Mouse (Mus musculus) thymus, adult 2 months (tissue): ENCODE data around the gene Gramd1b. TPM values are rescaled to one million over a fixed set of nuclear protein-coding genes. Genes with fewer than 3 reads are reported as not detected.

Source experiments
- DNase-seq: peaks from one replicate; pipeline ENCODE4 v3.0.0; 2021
- H3K27ac ChIP-seq: fragments of 200-500 bp; 2 replicates; pipeline ENCODE4 v1.5.1; 2012; ENCODE audit warnings: low read length, control low read depth; ENCODE audit not compliant: control insufficient read depth, insufficient read depth
- H3K27me3 ChIP-seq: fragments of 200-500 bp; 2 replicates; pipeline ENCODE4 v1.6.1; 2012; ENCODE audit warnings: mild to moderate bottlenecking, low read length, moderate library complexity, mixed read lengths; ENCODE audit not compliant: control insufficient read depth, insufficient read depth
- H3K36me3 ChIP-seq: fragments of 200-500 bp; 2 replicates; pipeline ENCODE4 v1.6.1; 2012; ENCODE audit warnings: mild to moderate bottlenecking, low read length, moderate library complexity; ENCODE audit not compliant: control insufficient read depth, insufficient read depth
- H3K4me1 ChIP-seq: fragments of 200-500 bp; replicated peaks from 2 replicates; pipeline ENCODE4 v1.6.1; 2012; ENCODE audit warnings: low read length; ENCODE audit not compliant: control insufficient read depth, insufficient read depth
- H3K4me3 ChIP-seq: fragments of 200-500 bp; 2 replicates; pipeline ENCODE4 v1.5.1; 2012; ENCODE audit warnings: mild to moderate bottlenecking, low read length, control low read depth, moderate library complexity; ENCODE audit not compliant: control insufficient read depth, insufficient read depth
- CTCF ChIP-seq: fragments of 200-500 bp; IDR thresholded peaks from 2 replicates; pipeline ENCODE4 v1.5.1; 2012; ENCODE audit warnings: mild to moderate bottlenecking, control low read depth, low read length, moderate library complexity, borderline replicate concordance; ENCODE audit not compliant: control insufficient read depth, poor library complexity, insufficient read depth; ENCODE audit errors: extremely low read depth
- POLR2A ChIP-seq: fragments of 200-500 bp; IDR thresholded peaks from 2 replicates; pipeline ENCODE4 v1.6.1; 2012; ENCODE audit warnings: mild to moderate bottlenecking, low read length, control low read depth, moderate library complexity; ENCODE audit not compliant: control insufficient read depth, poor library complexity, insufficient read depth; ENCODE audit errors: extremely low read depth
- WGBS: fragments of 180-500 bp; shearing (Covaris S2); methylation state at CpG from one replicate; pipeline ENCODE4 v1.1.7; 2018; 5-methylcytosine and 5-hydroxymethylcytosine counted together
- polyA plus RNA-seq: library from polyadenylated mRNA; depleted of rRNA; stranded (reverse); fragments of >200 nt; gene quantifications from 2 replicates; pipeline ENCODE4 v1.2.3, GENCODE M21; 2012

Gene Gramd1b
- polyA plus RNA-seq, 1 experiment = 43.0 TPM

GRCm38 (mm10) chr9:40563750-40564149, 32.6 kb upstream of the Gramd1b start:
- H3K4me3 ChIP-seq = no peak overlapping the region
- no peaks in the 10 kb centered on the region for H3K4me1 ChIP-seq
- no peak overlapping the region for H3K27ac ChIP-seq
- no peaks in the 10 kb centered on the region for H3K27me3 ChIP-seq
- no peak for DNase-seq
- TF ChIP-seq CTCF (no peak), POLR2A (no peak)
- no peaks in the 10 kb centered on the region for H3K36me3 ChIP-seq

- DNase-seq = no peak
- Histone ChIP-seq H3K27me3 (no peaks in the 10 kb centered on the region), H3K36me3 (no peaks in the 10 kb centered on the region), H3K4me3 (no peak overlapping the region), H3K27ac (no peak overlapping the region), H3K4me1 (no peaks in the 10 kb centered on the region)
- WGBS = 86% methylated on average over 7 of the region's 7 CpGs
- TF ChIP-seq CTCF = no peak
- TF ChIP-seq POLR2A = no peak
These were observed 28.5 kb upstream of the Gramd1b start for GRCm38 (mm10) chr9:40559646-40560045.

GRCm38 (mm10) chr9:40557796-40558195, 26.6 kb upstream of the Gramd1b start:
- DNase-seq = no peak
- WGBS = 90% methylated on average over 5 of the region's 5 CpGs
- Histone ChIP-seq H3K4me1 (no peaks in the 10 kb centered on the region), H3K4me3 (no peak overlapping the region), H3K36me3 (no peaks in the 10 kb centered on the region), H3K27me3 (no peaks in the 10 kb centered on the region), H3K27ac (no peak overlapping the region)
- TF ChIP-seq POLR2A (no peak), CTCF (no peak)

- no peaks in the 10 kb centered on the region for H3K36me3 ChIP-seq
- WGBS = 94% methylated on average over 4 of the region's 4 CpGs
These were observed 25.2 kb upstream of the Gramd1b start for GRCm38 (mm10) chr9:40556396-40556795.

GRCm38 (mm10) chr9:40555243-40555642, 24.1 kb upstream of the Gramd1b start:
- Histone ChIP-seq H3K27ac (no peak overlapping the region), H3K4me3 (no peak overlapping the region), H3K27me3 (no peaks in the 10 kb centered on the region), H3K36me3 (no peaks in the 10 kb centered on the region), H3K4me1 (no peaks in the 10 kb centered on the region)
- TF ChIP-seq POLR2A (no peak), CTCF (no peak)
- DNase-seq = no peak
- 74% methylated on average over 5 of the region's 5 CpGs for whole genome bisulfite sequencing

More at GRCm38 (mm10) chr9:40556396-40556795, 25.2 kb upstream of the Gramd1b start:
- no peak for DNase-seq
- Histone ChIP-seq H3K27me3 (no peaks in the 10 kb centered on the region), H3K27ac (no peak overlapping the region), H3K4me3 (no peak overlapping the region), H3K4me1 (no peaks in the 10 kb centered on the region)
- TF ChIP-seq CTCF = no peak
- TF ChIP-seq POLR2A = no peak

GRCm38 (mm10) chr9:40547876-40548275, 16.7 kb upstream of the Gramd1b start:
- H3K4me1 ChIP-seq = no peaks in the 10 kb centered on the region
- no peaks in the 10 kb centered on the region for H3K36me3 ChIP-seq
- no peak overlapping the region for H3K4me3 ChIP-seq
- TF ChIP-seq CTCF (no peak), POLR2A (no peak)
- no peak overlapping the region for H3K27ac ChIP-seq
- DNase-seq = no peak
- no peaks in the 10 kb centered on the region for H3K27me3 ChIP-seq
- 88% methylated on average over 5 of the region's 5 CpGs for WGBS

GRCm38 (mm10) chr9:40545193-40545592, 14.0 kb upstream of the Gramd1b start:
- TF ChIP-seq POLR2A (no peak), CTCF (no peak)
- 95% methylated on average over 6 of the region's 6 CpGs for WGBS
- Histone ChIP-seq H3K27me3 (no peaks in the 10 kb centered on the region), H3K27ac (no peak overlapping the region), H3K36me3 (no peaks in the 10 kb centered on the region), H3K4me3 (no peak overlapping the region), H3K4me1 (no peaks in the 10 kb centered on the region)
- no peak for DNase-seq
